Mouse (Mus musculus) cortical plate, adult 2 months (tissue): ENCODE results near the gene Ccdc162.

Experiments used
- CTCF ChIP-seq: fragments of 200-500 bp; IDR thresholded peaks from 2 replicates; pipeline ENCODE4 v1.5.1; 2011; ENCODE audit warnings: mild to moderate bottlenecking, control low read depth, low read length; ENCODE audit not compliant: insufficient read depth; ENCODE audit errors: extremely low read depth
- POLR2A ChIP-seq: fragments of 200-500 bp; IDR thresholded peaks from 2 replicates; pipeline ENCODE4 v1.6.1; 2011; ENCODE audit warnings: mild to moderate bottlenecking, low read length, control low read depth; ENCODE audit not compliant: insufficient read depth; ENCODE audit errors: extremely low read depth

- TF ChIP-seq CTCF (no peak), POLR2A (no peak)
Observed at GRCm38 (mm10) chr10:41561701-41562395, 154.6 kb downstream of the Ccdc162 start.
